Mouse (Mus musculus): ENCODE measurements at regions not wholly inside any gene's neighbourhood (a gene's known extent, or its start where the extent isn't known, plus 50 kb on each side); places are given as distances from the start of the nearest gene placed in this dataset.

DNA sequence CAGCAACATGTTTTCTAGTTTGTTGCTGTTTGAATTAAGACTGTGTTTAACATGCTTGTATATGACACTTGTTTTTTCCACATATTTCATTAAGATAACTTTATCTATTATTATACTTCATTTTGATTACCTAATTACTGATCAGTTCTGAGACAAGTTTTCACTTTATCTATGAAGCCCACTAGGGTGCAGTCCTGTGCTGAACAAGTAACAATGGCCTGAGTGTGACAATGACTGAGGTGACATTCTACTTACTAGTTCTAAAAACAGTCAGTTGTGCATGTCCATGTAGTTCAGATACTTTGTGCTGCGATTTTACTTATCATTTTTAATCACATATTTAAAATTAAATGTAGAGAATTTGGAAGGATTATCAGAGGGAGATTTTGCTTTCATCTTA is 1795.2 kb upstream of the Gm37988 start:
- DNase-seq = no peak

DNA sequence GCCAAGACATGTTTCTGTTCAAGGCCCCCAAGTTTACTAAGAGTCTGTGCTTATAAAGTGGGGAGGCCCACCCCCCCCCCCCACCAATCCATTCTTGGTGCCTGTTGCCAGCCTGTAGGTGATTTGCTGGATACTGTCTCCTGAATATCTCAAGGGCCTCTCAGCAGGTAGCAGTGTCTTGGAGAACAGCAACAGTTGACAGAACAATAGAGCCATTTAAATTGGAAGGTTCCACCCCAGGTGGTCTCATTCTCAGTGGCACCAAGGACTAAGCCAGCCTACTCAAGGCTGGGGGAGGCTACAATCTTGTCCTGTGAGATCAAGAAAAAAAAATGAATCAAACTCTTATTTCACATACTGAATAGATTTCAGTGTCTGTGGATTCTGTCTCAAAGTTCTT is 1744.9 kb upstream of the Gm37988 start:
- no peak for DNase-seq

DNA sequence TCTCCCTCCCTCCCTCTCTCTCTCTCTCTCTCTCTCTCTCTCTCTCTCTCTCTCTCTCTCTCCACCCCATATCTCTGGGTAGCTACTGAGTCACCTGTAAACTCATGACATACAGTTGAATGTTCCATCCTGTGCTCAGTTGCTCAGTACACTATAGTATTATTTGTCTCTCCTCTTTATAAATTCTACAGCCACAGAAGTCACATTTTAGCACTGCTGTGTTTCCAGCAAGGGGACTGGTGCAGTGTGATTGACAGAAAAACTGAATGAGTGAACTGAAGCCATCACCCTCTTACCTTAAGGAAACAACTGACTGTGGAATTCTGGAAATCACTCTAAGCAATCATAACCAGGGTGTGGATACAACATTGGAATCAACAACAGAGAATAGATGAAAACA is 1713.3 kb upstream of the Gm37988 start:
- DNase-seq = no peak

DNA sequence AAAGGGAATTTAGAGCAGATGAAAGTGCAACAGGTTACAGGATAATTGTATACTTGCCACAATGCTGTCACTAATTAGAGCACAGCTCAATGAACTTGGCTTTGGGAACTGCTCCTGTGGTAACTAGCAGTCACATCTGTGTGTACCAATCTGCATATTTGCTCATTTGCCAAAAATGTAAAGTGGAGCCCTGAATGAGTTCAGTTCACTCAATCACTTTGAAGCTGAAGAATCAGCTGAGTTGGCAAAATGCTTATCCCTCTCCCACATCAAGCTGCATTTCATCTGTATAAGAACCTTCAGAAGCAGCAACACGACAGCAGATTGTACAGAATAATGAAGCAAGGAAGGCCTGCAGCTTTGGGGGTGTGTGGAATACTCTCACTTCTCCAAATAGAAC is 1712.8 kb upstream of the Gm37988 start:
- no peak for DNase-seq

DNA sequence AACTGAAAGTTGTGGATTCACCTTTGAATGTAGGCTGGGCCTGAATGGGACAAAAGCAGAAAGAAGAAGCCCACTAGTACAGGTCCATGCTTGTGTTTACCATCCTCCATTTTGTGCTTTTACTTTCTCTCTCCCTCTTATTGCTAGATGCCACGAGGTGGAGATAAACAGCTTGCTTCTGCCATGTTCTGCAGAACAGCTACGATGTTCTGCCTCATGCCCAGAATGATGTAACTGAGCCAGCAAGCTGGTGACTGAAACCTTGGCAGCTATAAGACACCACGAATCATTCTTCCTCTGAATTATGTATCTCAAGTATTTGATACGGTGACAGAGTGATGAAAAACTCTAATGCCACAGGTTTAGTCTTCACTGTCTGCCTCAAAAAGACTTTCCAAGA is 1694.1 kb upstream of the Gm37988 start:
- no peak for DNase-seq

DNA sequence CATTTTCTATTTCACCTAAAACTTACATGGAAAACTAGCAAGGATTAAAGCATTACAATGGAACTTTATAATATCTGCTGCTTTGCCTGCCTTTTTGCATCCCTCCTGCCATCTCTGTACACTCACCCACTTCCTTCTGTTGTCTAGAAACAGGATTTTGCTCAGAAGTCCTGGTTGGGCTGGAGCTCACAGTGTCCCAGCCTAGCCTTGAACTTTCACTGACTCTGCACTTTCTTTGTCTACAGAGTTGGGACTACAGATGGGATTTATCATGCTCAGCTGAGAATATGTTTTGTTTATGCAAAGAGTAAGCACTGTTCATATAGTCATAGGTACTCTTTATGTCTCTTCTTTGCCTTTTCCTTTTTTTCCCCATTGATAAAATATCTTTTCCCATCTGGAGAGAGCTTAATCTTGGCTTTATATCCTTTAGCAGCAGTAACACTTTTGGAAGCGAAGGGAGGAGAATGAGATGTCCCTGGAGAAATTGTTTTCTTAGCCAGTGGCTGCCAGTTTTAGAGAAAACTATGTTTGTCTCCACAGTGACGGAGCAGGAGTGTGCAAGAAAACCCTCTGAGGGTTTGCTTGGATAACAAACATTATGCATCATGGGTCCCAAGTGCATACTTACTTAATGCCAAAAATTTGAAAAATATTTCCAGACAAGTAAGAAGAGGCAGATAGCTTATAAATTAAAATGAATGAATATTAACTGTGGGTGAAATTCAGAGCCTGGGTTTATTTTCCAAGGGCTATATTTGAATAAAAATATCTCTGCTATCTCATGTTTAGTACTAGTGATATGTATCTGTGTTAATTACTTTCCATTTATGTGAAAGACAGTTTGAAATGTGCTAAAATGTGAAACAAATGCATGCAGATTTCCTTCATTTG is 1687.9 kb upstream of the Gm37988 start:
- no peak for DNase-seq

DNA sequence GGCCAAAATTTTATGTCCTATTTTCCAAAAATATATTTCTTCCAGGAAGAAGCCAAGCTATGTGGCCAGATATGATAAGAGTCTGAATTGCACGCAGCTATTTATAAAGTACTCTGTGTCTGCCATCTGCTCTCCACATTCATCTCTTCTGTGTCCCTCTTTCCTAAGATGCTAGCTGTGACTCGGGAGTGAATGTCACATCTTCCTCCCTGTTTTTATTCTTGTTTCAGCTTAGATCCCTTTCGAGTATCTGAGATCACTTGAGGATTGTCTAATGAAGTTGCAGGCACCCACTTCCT is 1687.4 kb upstream of the Gm37988 start:
- DNase-seq = no peak

DNA sequence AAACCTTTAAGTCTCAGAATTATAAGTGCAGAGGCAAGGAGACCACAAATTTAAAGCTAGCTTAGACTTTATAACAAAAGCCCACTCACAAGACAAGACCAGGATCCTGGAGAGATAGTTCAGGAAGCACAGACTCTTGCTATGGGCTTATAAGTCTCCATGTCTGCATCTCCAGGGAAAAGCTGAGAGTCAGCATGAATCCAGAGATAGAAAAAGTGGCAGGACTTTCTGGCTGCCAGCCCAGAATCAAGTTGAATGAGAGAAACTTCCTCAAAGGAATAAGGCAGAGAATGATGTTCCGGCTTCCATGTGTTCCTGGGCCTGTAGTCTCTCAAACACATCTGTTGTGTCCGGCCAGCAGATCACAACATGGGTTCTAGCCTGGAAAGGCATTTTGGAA is 1686.4 kb upstream of the Gm37988 start:
- peak; percentile 31 for DNase-seq

DNA sequence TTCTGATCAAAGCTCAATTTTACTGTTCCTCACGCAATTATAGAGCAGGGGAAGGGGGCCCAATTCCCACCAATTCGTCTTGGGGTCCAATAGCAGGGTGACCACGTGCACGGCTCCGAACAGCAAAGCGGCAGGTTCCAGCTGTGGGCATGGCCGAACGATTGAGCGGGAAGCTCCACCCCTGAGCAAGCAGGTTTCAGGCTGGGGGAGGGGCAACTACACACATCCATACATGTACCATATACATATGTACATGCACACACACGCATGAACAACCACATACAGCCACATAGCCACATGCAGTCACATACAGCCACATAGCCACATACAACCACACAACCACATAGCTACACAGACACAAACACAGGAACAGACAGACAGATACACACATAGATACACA is 1685.9 kb upstream of the Gm37988 start:
- DNase-seq = no peak
